Mouse (Mus musculus): ENCODE data around the gene Ikzf4. TPM values are rescaled to one million over a fixed set of nuclear protein-coding genes. Genes with fewer than 3 reads are reported as not detected.

The Ikzf4 gene
- polyA plus RNA-seq, 1 experiment from 2014 or later, result 2.8 TPM

- no peak overlapping the region for H3K9ac ChIP-seq (ENCODE audit: low read depth, low read length)
- H3K4me2 ChIP-seq (replicated peaks; ENCODE audit: low read depth, low read length), result peak overlapping the region; percentile 33
- peak overlapping the region; percentile 71; the same call in 1 of the 2 replicates for H3K4me3 ChIP-seq (ENCODE audit: low read length)
- H3K4me1 ChIP-seq (ENCODE audit: control insufficient read depth, insufficient read depth, low read length), result peaks cover 3% of the 10 kb centered on the region; the same call in 1 of the 2 replicates
- WGBS, result 55% methylated on average over 8 of the region's 8 CpGs
- H3K27ac ChIP-seq (ENCODE audit: low read depth, low read length), result no peak overlapping the region; the same call in 1 of the 2 replicates
- no peaks in the 10 kb centered on the region for H3K36me3 ChIP-seq (ENCODE audit: control insufficient read depth, insufficient read depth, low read length)
- H3K27me3 ChIP-seq (ENCODE audit: control insufficient read depth, insufficient read depth, low read length), result peaks cover 25% of the 10 kb centered on the region
- H3K9me3 ChIP-seq (ENCODE audit: control insufficient read depth, low read length), result no peaks in the 10 kb centered on the region
- no peak for ATAC-seq (ENCODE audit: low FRiP score, low TSS enrichment)
Measured at GRCm38 (mm10) chr10:128587697-128588096, 58.1 kb downstream of the Ikzf4 start.

GRCm38 (mm10) chr10:128587120-128587519 is 58.7 kb downstream of the Ikzf4 start:
- Histone ChIP-seq H3K9me3 (ENCODE audit: control insufficient read depth, low read length) (no peaks in the 10 kb centered on the region), H3K27ac (ENCODE audit: low read depth, low read length) (peak overlapping the region; percentile 21; the same call in 1 of the 2 replicates), H3K4me2 (replicated peaks; ENCODE audit: low read depth, low read length) (peak overlapping the region; percentile 15; the same call in 1 of the 2 replicates), H3K4me1 (ENCODE audit: control insufficient read depth, insufficient read depth, low read length) (peaks cover 3% of the 10 kb centered on the region; the same call in 1 of the 2 replicates), H3K36me3 (ENCODE audit: control insufficient read depth, insufficient read depth, low read length) (no peaks in the 10 kb centered on the region), H3K9ac (ENCODE audit: low read depth, low read length) (no peak overlapping the region), H3K4me3 (ENCODE audit: low read length) (no peak overlapping the region), H3K27me3 (ENCODE audit: control insufficient read depth, insufficient read depth, low read length) (peaks cover 25% of the 10 kb centered on the region)
- ATAC-seq (ENCODE audit: low FRiP score, low TSS enrichment), result no peak
- 54% methylated on average over 4 of the region's 4 CpGs for WGBS

DNA sequence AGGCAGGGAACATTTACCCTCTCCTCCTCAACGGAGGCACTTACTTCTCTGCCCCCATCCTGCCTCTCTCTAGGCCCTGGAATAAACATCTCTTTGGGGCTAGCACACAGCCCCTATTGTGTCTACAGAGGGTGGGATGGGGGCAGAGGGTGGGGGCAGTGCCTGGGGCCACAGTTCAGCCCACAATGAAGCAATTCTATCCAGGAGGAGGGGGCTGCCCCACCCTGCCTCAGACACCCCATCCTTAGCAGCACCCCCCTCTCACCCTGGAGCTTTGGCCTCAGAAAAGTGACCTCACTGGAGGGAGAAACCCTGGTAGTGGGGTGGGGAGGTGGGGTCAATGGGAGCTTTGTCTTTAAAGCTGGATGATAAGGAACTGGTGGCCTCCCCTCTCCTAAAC is 59.2 kb downstream of the Ikzf4 start:
- no peak overlapping the region for H3K4me3 ChIP-seq (ENCODE audit: low read length)
- H3K27ac ChIP-seq (ENCODE audit: low read depth, low read length), result no peak overlapping the region; the same call in 1 of the 2 replicates
- H3K4me1 ChIP-seq (ENCODE audit: control insufficient read depth, insufficient read depth, low read length), result peaks cover 3% of the 10 kb centered on the region; the same call in 1 of the 2 replicates
- no peak for ATAC-seq (ENCODE audit: low FRiP score, low TSS enrichment)
- no peaks in the 10 kb centered on the region for H3K9me3 ChIP-seq (ENCODE audit: control insufficient read depth, low read length)
- H3K36me3 ChIP-seq (ENCODE audit: control insufficient read depth, insufficient read depth, low read length), result no peaks in the 10 kb centered on the region
- no peak overlapping the region for H3K4me2 ChIP-seq (replicated peaks; ENCODE audit: low read depth, low read length)
- peaks cover 25% of the 10 kb centered on the region for H3K27me3 ChIP-seq (ENCODE audit: control insufficient read depth, insufficient read depth, low read length)
- H3K9ac ChIP-seq (ENCODE audit: low read depth, low read length), result no peak overlapping the region
- 27% methylated on average over 1 of the region's 1 CpGs for WGBS

DNA sequence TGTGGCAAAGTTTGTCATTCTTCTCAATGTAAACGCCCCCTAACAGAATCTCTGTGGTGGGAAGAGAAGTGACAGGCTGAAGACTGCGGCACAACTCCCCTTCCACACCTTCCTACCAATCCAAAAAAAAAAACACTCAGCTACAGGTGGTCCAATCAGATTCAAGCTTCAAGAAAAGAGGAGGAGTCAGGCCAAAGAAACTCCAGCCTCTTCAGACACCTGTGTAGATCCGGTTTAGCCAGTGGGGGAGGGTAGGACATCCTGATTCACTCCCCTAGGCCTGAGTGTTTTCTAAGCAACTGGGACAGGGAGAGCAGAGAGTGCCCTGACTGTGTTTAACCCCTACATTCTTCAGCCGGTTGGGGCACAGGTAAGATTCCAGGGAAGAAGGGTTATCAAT is 61.4 kb downstream of the Ikzf4 start:
- 0 out of 2 replicates have a peak overlapping the region, but pooled peaks have one; percentile 6 for H3K4me2 ChIP-seq (replicated peaks; ENCODE audit: low read depth, low read length)
- 1% methylated on average over 4 of the region's 4 CpGs for WGBS
- peak; percentile 50; the same call in 1 of the 2 replicates for ATAC-seq (ENCODE audit: low FRiP score, low TSS enrichment)
- peaks cover 3% of the 10 kb centered on the region; the same call in 1 of the 2 replicates for H3K4me1 ChIP-seq (ENCODE audit: control insufficient read depth, insufficient read depth, low read length)
- no peak overlapping the region for H3K4me3 ChIP-seq (ENCODE audit: low read length)
- H3K36me3 ChIP-seq (ENCODE audit: control insufficient read depth, insufficient read depth, low read length), result no peaks in the 10 kb centered on the region
- H3K27ac ChIP-seq (ENCODE audit: low read depth, low read length), result no peak overlapping the region
- peaks cover 17% of the 10 kb centered on the region for H3K27me3 ChIP-seq (ENCODE audit: control insufficient read depth, insufficient read depth, low read length)
- H3K9me3 ChIP-seq (ENCODE audit: control insufficient read depth, low read length), result no peaks in the 10 kb centered on the region
- H3K9ac ChIP-seq (ENCODE audit: low read depth, low read length), result no peak overlapping the region

GRCm38 (mm10) chr10:128583644-128584043 is 62.1 kb downstream of the Ikzf4 start:
- H3K4me2 ChIP-seq (replicated peaks; ENCODE audit: low read depth, low read length), result 0 out of 2 replicates have a peak overlapping the region, but pooled peaks have one; percentile 6
- H3K9me3 ChIP-seq (ENCODE audit: control insufficient read depth, low read length), result no peaks in the 10 kb centered on the region
- no peak overlapping the region for H3K4me3 ChIP-seq (ENCODE audit: low read length)
- no peak overlapping the region for H3K27ac ChIP-seq (ENCODE audit: low read depth, low read length)
- WGBS, result 30% methylated on average over 7 of the region's 7 CpGs
- no peaks in the 10 kb centered on the region; the same call in 1 of the 2 replicates for H3K4me1 ChIP-seq (ENCODE audit: control insufficient read depth, insufficient read depth, low read length)
- H3K36me3 ChIP-seq (ENCODE audit: control insufficient read depth, insufficient read depth, low read length), result no peaks in the 10 kb centered on the region
- H3K27me3 ChIP-seq (ENCODE audit: control insufficient read depth, insufficient read depth, low read length), result peaks cover 10% of the 10 kb centered on the region
- ATAC-seq (ENCODE audit: low FRiP score, low TSS enrichment), result peak; percentile 58
- no peak overlapping the region for H3K9ac ChIP-seq (ENCODE audit: low read depth, low read length)

Small RNA genes lying within 50 kb of the gene (microRNA-seq; reads per million reads assigned to microRNA genes)
- gene Mir6917, result not detected

Other genes starting within 250 kb of the Ikzf4 start
- 15.1 and 22.6 TPM in 2 replicates for gene Slc39a5, start 244.8 kb downstream of the Ikzf4 start, polyA plus RNA-seq (2014; fragmentation: Nextera tagmentation; extraction: Ambion mirVana)
- 87.8 and 103 TPM in 2 replicates for gene Nabp2, start 234.5 kb downstream of the Ikzf4 start, polyA plus RNA-seq (2014; fragmentation: Nextera tagmentation; extraction: Ambion mirVana)
- 35.6 and 36.4 TPM in 2 replicates for gene Rnf41, start 234.3 kb downstream of the Ikzf4 start, polyA plus RNA-seq (2014; fragmentation: Nextera tagmentation; extraction: Ambion mirVana)
- 64.8 and 96.7 TPM in 2 replicates for gene Smarcc2, start 186.7 kb downstream of the Ikzf4 start, polyA plus RNA-seq (2014; fragmentation: Nextera tagmentation; extraction: Ambion mirVana)
- 921 and 980 TPM in 2 replicates for gene Myl6, start 151.8 kb downstream of the Ikzf4 start, polyA plus RNA-seq (2014; fragmentation: Nextera tagmentation; extraction: Ambion mirVana)
- gene Myl6b, start 147.3 kb downstream of the Ikzf4 start, polyA plus RNA-seq (2014; fragmentation: Nextera tagmentation; extraction: Ambion mirVana), result 3.2 and 3.5 TPM in 2 replicates
- gene Esyt1, start 120.1 kb downstream of the Ikzf4 start, polyA plus RNA-seq (2014; fragmentation: Nextera tagmentation; extraction: Ambion mirVana), result 9.9 and 16.1 TPM in 2 replicates
- gene Zc3h10, start 98.2 kb downstream of the Ikzf4 start, polyA plus RNA-seq (2014; fragmentation: Nextera tagmentation; extraction: Ambion mirVana), result 11.3 and 13.5 TPM in 2 replicates
- gene Rpl41, start 96.7 kb downstream of the Ikzf4 start, polyA plus RNA-seq (2014; fragmentation: Nextera tagmentation; extraction: Ambion mirVana), result 4,683 and 5,796 TPM in 2 replicates
- gene Pa2g4, start 80.0 kb downstream of the Ikzf4 start, polyA plus RNA-seq (2014; fragmentation: Nextera tagmentation; extraction: Ambion mirVana), result 237 and 254 TPM in 2 replicates
- gene Erbb3, start 56.3 kb downstream of the Ikzf4 start, polyA plus RNA-seq (2014; fragmentation: Nextera tagmentation; extraction: Ambion mirVana), result 5.1 and 11.8 TPM in 2 replicates
- gene Rps26, start 19.2 kb downstream of the Ikzf4 start, polyA plus RNA-seq (2014; fragmentation: Nextera tagmentation; extraction: Ambion mirVana), result 1,019 and 1,352 TPM in 2 replicates
- 6.8 and 10.1 TPM in 2 replicates for gene Suox, start 28.1 kb upstream of the Ikzf4 start, polyA plus RNA-seq (2014; fragmentation: Nextera tagmentation; extraction: Ambion mirVana)
- gene Rab5b, start 50.3 kb upstream of the Ikzf4 start, polyA plus RNA-seq (2014; fragmentation: Nextera tagmentation; extraction: Ambion mirVana), result 34.9 and 54.6 TPM in 2 replicates
- gene Pmel, start 58.2 kb upstream of the Ikzf4 start, polyA plus RNA-seq (2014; fragmentation: Nextera tagmentation; extraction: Ambion mirVana), result 1.0 and 2.6 TPM in 2 replicates
- gene Cdk2, start 59.0 kb upstream of the Ikzf4 start, polyA plus RNA-seq (2014; fragmentation: Nextera tagmentation; extraction: Ambion mirVana), result 98.1 and 103 TPM in 2 replicates
- 4.1 and 4.7 TPM in 2 replicates for gene Dgka, start 98.9 kb upstream of the Ikzf4 start, polyA plus RNA-seq (2014; fragmentation: Nextera tagmentation; extraction: Ambion mirVana)
- 41.3 and 55.4 TPM in 2 replicates for gene Pym1, start 101.9 kb upstream of the Ikzf4 start, polyA plus RNA-seq (2014; fragmentation: Nextera tagmentation; extraction: Ambion mirVana)
- 0.24 and 0.60 TPM in 2 replicates for gene Mmp19, start 144.9 kb upstream of the Ikzf4 start, polyA plus RNA-seq (2014; fragmentation: Nextera tagmentation; extraction: Ambion mirVana)
- gene Dnajc14, start 158.1 kb upstream of the Ikzf4 start, polyA plus RNA-seq (2014; fragmentation: Nextera tagmentation; extraction: Ambion mirVana), result 25.8 and 36.9 TPM in 2 replicates
- gene Tmem198b, start 158.4 kb upstream of the Ikzf4 start, polyA plus RNA-seq (2014; fragmentation: Nextera tagmentation; extraction: Ambion mirVana), result 14.6 and 15.9 TPM in 2 replicates
- 219 and 284 TPM in 2 replicates for gene Sarnp, start 171.3 kb upstream of the Ikzf4 start, polyA plus RNA-seq (2014; fragmentation: Nextera tagmentation; extraction: Ambion mirVana)
- 86.6 and 106 TPM in 2 replicates for gene Ormdl2, start 175.7 kb upstream of the Ikzf4 start, polyA plus RNA-seq (2014; fragmentation: Nextera tagmentation; extraction: Ambion mirVana)
- 7.2 and 8.7 TPM in 2 replicates for gene Gdf11, start 245.7 kb upstream of the Ikzf4 start, polyA plus RNA-seq (2014; fragmentation: Nextera tagmentation; extraction: Ambion mirVana)